Mouse (Mus musculus): ENCODE measurements around the gene Smyd3. TPM values are rescaled to one million over a fixed set of nuclear protein-coding genes. Genes with fewer than 3 reads are reported as not detected.

Gene Smyd3
- polyA plus RNA-seq, 1 experiment: 2.4 TPM

- Histone ChIP-seq H3K4me3 (ENCODE audit: control insufficient read depth, low read depth, low read length) (no peak overlapping the region), H3K27me3 (ENCODE audit: control insufficient read depth, insufficient read depth, low read length) (no peaks in the 10 kb centered on the region), H3K36me3 (ENCODE audit: control insufficient read depth, insufficient read depth, low read length) (no peaks in the 10 kb centered on the region), H3K4me1 (ENCODE audit: control insufficient read depth, insufficient read depth, low read length) (no peaks in the 10 kb centered on the region), H3K27ac (ENCODE audit: control insufficient read depth, insufficient read depth, low read depth, low read length) (no peak overlapping the region)
- TF ChIP-seq POLR2A (IDR thresholded peaks at IDR 0.05; ENCODE audit: control insufficient read depth, low read depth, low read length): no peak
These were observed 59.4 kb downstream of the Smyd3 start for GRCm38 (mm10) chr1:179458236-179458986.

- TF ChIP-seq POLR2A (IDR thresholded peaks at IDR 0.05; ENCODE audit: control insufficient read depth, low read depth, low read length) (no peak), CTCF (IDR thresholded peaks at IDR 0.05; ENCODE audit: control insufficient read depth, insufficient read depth, insufficient replicate concordance, low read depth, low read length) (no peak)
- Histone ChIP-seq H3K27me3 (ENCODE audit: control insufficient read depth, insufficient read depth, low read length) (no peaks in the 10 kb centered on the region), H3K36me3 (ENCODE audit: control insufficient read depth, insufficient read depth, low read length) (no peaks in the 10 kb centered on the region), H3K4me3 (ENCODE audit: control insufficient read depth, low read depth, low read length) (no peak overlapping the region), H3K27ac (ENCODE audit: control insufficient read depth, insufficient read depth, low read depth, low read length) (no peak overlapping the region), H3K4me1 (ENCODE audit: control insufficient read depth, insufficient read depth, low read length) (no peaks in the 10 kb centered on the region)
These were observed 63.2 kb downstream of the Smyd3 start for GRCm38 (mm10) chr1:179454600-179454999.

GRCm38 (mm10) chr1:179451211-179451610 is 66.6 kb downstream of the Smyd3 start:
- Histone ChIP-seq H3K4me3 (ENCODE audit: control insufficient read depth, low read depth, low read length) (no peak overlapping the region), H3K27ac (ENCODE audit: control insufficient read depth, insufficient read depth, low read depth, low read length) (no peak overlapping the region), H3K4me1 (ENCODE audit: control insufficient read depth, insufficient read depth, low read length) (no peaks in the 10 kb centered on the region; the same call in 1 of the 2 replicates), H3K27me3 (ENCODE audit: control insufficient read depth, insufficient read depth, low read length) (no peaks in the 10 kb centered on the region), H3K36me3 (ENCODE audit: control insufficient read depth, insufficient read depth, low read length) (no peaks in the 10 kb centered on the region)
- no peak for TF ChIP-seq POLR2A (IDR thresholded peaks at IDR 0.05; ENCODE audit: control insufficient read depth, low read depth, low read length)
- no peak for TF ChIP-seq CTCF (IDR thresholded peaks at IDR 0.05; ENCODE audit: control insufficient read depth, insufficient read depth, insufficient replicate concordance, low read depth, low read length)

GRCm38 (mm10) chr1:179446845-179447212 is 71.0 kb downstream of the Smyd3 start:
- no peaks in the 10 kb centered on the region; the same call in 1 of the 2 replicates for H3K4me1 ChIP-seq (ENCODE audit: control insufficient read depth, insufficient read depth, low read length)
- H3K27me3 ChIP-seq (ENCODE audit: control insufficient read depth, insufficient read depth, low read length): no peaks in the 10 kb centered on the region
- no peak overlapping the region for H3K27ac ChIP-seq (ENCODE audit: control insufficient read depth, insufficient read depth, low read depth, low read length)
- H3K4me3 ChIP-seq (ENCODE audit: control insufficient read depth, low read depth, low read length): no peak overlapping the region
- no peaks in the 10 kb centered on the region for H3K36me3 ChIP-seq (ENCODE audit: control insufficient read depth, insufficient read depth, low read length)
- no peak for TF ChIP-seq POLR2A (IDR thresholded peaks at IDR 0.05; ENCODE audit: control insufficient read depth, low read depth, low read length)
- no peak for TF ChIP-seq CTCF (IDR thresholded peaks at IDR 0.05; ENCODE audit: control insufficient read depth, insufficient read depth, insufficient replicate concordance, low read depth, low read length)

- TF ChIP-seq POLR2A (IDR thresholded peaks at IDR 0.05; ENCODE audit: control insufficient read depth, low read depth, low read length) (no peak), CTCF (IDR thresholded peaks at IDR 0.05; ENCODE audit: control insufficient read depth, insufficient read depth, insufficient replicate concordance, low read depth, low read length) (no peak)
- no peaks in the 10 kb centered on the region; the same call in 1 of the 2 replicates for H3K4me1 ChIP-seq (ENCODE audit: control insufficient read depth, insufficient read depth, low read length)
- no peak overlapping the region for H3K4me3 ChIP-seq (ENCODE audit: control insufficient read depth, low read depth, low read length)
- no peaks in the 10 kb centered on the region for H3K27me3 ChIP-seq (ENCODE audit: control insufficient read depth, insufficient read depth, low read length)
- no peaks in the 10 kb centered on the region for H3K36me3 ChIP-seq (ENCODE audit: control insufficient read depth, insufficient read depth, low read length)
- no peak overlapping the region for H3K27ac ChIP-seq (ENCODE audit: control insufficient read depth, insufficient read depth, low read depth, low read length)
These were observed 71.6 kb downstream of the Smyd3 start for GRCm38 (mm10) chr1:179446127-179446844.

GRCm38 (mm10) chr1:179443835-179444234 is 74.0 kb downstream of the Smyd3 start:
- TF ChIP-seq POLR2A (IDR thresholded peaks at IDR 0.05; ENCODE audit: control insufficient read depth, low read depth, low read length) (no peak), CTCF (IDR thresholded peaks at IDR 0.05; ENCODE audit: control insufficient read depth, insufficient read depth, insufficient replicate concordance, low read depth, low read length) (no peak)
- Histone ChIP-seq H3K27ac (ENCODE audit: control insufficient read depth, insufficient read depth, low read depth, low read length) (no peak overlapping the region), H3K27me3 (ENCODE audit: control insufficient read depth, insufficient read depth, low read length) (no peaks in the 10 kb centered on the region), H3K4me1 (ENCODE audit: control insufficient read depth, insufficient read depth, low read length) (no peaks in the 10 kb centered on the region), H3K4me3 (ENCODE audit: control insufficient read depth, low read depth, low read length) (no peak overlapping the region), H3K36me3 (ENCODE audit: control insufficient read depth, insufficient read depth, low read length) (no peaks in the 10 kb centered on the region)

GRCm38 (mm10) chr1:179443423-179443822 is 74.4 kb downstream of the Smyd3 start:
- TF ChIP-seq CTCF (IDR thresholded peaks at IDR 0.05; ENCODE audit: control insufficient read depth, insufficient read depth, insufficient replicate concordance, low read depth, low read length) (no peak), POLR2A (IDR thresholded peaks at IDR 0.05; ENCODE audit: control insufficient read depth, low read depth, low read length) (no peak)
- Histone ChIP-seq H3K27me3 (ENCODE audit: control insufficient read depth, insufficient read depth, low read length) (no peaks in the 10 kb centered on the region), H3K4me3 (ENCODE audit: control insufficient read depth, low read depth, low read length) (no peak overlapping the region), H3K4me1 (ENCODE audit: control insufficient read depth, insufficient read depth, low read length) (no peaks in the 10 kb centered on the region), H3K27ac (ENCODE audit: control insufficient read depth, insufficient read depth, low read depth, low read length) (no peak overlapping the region), H3K36me3 (ENCODE audit: control insufficient read depth, insufficient read depth, low read length) (no peaks in the 10 kb centered on the region)

All from testis, adult 2 months (tissue).